Mouse (Mus musculus): ENCODE measurements around the gene Cradd. TPM values are rescaled to one million over a fixed set of nuclear protein-coding genes. Genes with fewer than 3 reads are reported as not detected.

The Cradd gene
- polyA plus RNA-seq, 2 experiments from 2014 or later: 31.3 to 34.4 TPM

GRCm38 (mm10) chr10:95238667-95239066, 85.3 kb downstream of the Cradd start:
- no peak for ATAC-seq

DNA sequence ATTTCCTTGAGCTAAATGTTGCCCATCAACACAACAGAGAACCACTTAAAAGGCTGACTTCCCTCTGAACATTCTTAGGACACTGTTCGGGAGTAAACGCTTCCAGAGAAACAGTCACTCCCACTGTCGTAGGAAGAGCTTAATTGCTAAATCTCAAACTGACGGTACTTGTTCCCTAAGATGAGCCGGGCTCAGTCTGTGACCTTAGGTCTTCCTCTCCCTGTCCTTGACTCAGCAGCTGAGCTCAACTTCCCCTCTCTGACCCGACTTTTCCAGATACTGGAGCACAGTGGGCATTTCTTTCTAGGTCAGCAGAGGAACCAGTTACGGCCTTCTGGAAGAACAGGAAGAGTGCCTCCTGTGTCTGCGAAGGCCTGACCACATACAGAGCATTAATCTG, 87.7 kb downstream of the Cradd start:
- no peak for ATAC-seq

DNA sequence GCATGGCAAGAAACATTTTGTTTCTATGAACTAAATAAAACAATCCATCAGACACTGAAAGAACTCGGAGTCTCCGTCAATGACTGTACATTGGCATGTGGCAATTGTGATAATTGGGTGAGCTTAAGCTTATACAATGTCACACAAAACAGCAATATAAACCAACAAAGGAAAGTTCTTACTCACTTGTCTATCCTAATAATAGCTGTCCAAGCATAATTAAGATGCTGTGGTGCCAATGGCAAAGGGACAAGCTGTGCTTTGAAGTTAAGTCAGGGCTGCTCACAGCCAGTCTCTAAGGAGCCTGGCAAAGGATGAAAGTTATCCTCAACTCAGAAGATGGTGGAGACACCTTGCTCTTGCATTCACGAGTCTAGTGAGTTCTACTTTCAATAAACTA, 89.3 kb downstream of the Cradd start:
- no peak for ATAC-seq

DNA sequence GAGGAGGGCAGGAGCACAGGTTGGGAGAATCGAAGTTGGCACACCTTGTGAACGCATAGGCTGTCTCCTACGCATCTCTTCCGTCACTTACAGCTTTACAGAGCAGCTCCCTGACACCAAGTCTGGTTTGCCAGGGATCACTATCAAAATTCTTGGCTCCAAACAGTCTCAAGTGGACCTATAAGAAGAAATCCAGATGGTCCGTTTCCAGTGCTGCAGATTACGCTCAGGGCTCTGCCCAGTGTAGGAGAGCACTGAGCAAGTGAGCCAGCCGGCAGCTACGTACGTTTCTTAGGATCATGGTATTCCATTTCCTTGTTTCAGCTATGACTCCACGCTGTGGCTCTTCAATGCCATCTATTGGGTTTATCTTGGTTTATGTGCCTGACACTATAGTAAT, 90.9 kb downstream of the Cradd start:
- ATAC-seq: no peak

DNA sequence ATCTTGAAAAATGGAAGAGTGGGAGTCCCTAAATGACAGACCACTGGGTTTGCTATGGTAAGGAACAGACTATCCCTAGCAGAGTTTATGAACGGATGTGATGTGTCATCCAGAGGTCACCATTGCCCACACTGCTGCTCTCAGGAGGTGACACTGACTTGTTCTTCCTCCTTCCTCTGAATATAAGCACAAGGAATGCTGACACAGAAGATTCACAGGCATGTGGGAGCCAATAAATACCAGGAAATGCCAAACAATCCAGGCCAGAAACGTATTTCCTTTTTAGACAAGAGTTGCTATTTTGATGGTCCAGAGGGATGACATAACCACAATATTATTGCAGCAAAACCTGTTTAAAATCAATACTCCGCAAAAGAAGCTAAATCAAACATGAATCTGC, 91.4 kb downstream of the Cradd start:
- ATAC-seq: no peak

- no peak for ATAC-seq
Measured at GRCm38 (mm10) chr10:95228192-95228591, 95.7 kb downstream of the Cradd start.

GRCm38 (mm10) chr10:95227590-95227989, 96.3 kb downstream of the Cradd start:
- ATAC-seq: no peak

GRCm38 (mm10) chr10:95226772-95227171, 97.2 kb downstream of the Cradd start:
- ATAC-seq: no peak

- no peak for ATAC-seq
Measured at GRCm38 (mm10) chr10:95225006-95225405, 98.9 kb downstream of the Cradd start.

DNA sequence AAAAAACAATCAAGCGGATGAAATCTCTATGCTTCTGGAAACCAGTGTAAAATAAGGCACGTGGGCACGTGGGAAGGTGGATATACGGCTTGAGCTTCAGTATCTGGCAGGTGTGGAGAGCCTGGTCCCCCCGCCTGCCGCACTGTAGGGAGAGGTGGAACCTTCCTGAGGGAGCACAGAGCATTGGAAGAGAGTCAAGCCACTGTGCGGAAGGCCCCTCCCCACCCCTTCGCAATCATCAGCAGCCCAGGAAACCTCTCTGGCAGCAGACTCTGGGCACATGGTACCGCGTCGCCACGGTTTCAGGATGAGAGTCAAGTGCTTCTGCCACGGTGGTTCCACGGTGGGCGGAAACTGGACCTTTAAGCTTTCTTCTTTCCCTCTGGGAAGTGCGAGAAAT, 100.7 kb downstream of the Cradd start:
- ATAC-seq: no peak

DNA sequence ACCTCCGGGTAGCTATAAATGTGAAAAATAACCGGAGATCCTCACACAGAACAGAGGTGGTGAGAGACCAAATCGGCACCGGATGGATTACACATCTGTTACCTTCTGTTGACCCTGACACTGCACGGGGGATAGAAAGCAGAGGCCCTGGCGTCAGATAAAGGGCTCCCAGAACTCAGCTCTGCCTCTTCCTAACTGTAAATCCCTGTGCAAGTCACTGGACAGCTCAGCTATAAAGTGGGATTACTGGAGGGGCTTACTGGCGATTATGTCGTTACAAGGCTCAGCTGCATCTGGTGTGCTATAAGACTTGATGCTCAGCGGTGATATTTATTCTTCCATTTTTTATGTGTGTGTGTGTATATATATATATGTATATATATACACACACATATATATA, 102.0 kb downstream of the Cradd start:
- no peak for ATAC-seq

DNA sequence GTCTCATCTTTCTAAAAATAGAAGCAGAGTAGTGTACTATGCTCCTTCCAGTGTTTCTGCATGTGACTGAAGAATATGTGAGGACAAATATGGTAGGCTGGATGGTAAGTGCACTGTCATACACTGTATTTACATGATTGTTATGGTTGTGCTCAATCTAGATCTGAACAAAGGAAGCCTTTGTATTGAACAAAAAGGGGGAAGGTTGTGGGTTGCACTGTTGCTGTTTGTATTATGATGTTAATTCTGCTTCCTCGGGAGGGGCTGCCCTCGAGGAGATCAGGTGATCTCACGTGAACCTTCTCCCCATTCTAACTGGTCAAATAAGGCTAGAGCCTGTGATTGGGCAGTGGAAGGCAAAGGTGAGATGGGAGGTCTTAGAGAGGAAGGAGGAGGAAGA, 103.4 kb downstream of the Cradd start:
- no peak for ATAC-seq

GRCm38 (mm10) chr10:95218683-95219060, 105.3 kb downstream of the Cradd start:
- no peak for ATAC-seq

DNA sequence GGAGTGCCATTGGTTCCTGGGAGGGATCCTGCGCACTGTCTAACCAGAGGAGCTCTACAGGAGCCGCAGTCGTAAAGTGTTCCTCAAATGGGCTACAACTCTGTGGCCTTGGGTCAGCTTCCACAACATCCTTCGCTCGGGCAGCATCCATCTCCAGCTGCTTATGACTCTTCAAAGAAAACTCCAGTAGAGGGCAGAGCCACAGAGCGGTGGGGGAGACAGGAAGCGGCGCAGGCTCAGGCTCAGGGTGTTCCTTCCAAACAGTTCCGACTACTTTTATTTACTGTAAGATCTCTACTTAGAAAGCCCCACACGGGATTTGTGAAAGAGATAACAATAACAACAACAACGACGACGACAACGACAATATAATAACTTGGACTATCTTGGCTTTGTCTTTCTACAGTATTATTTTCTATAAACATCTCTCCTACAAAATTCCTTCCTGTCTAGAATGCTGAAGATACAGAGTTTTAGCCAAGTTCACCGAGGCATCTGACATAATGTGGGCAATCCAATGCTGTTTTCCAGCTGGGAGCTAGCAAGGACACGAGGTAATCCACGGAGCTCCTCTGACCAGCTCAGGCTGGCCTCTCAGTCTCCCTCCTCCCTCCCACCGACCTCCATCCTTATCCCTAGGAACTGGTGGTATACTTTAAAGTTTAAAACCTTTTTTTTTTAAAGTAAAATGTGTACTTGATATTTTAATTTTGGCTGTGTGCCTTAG, 105.8 kb downstream of the Cradd start:
- no peak for ATAC-seq

- no peak for ATAC-seq
Measured at GRCm38 (mm10) chr10:95215324-95215723, 108.6 kb downstream of the Cradd start.

- no peak for ATAC-seq
Measured at GRCm38 (mm10) chr10:95213820-95214219, 110.1 kb downstream of the Cradd start.

- peak; percentile 48 for ATAC-seq
Measured at GRCm38 (mm10) chr10:95213311-95213710, 110.6 kb downstream of the Cradd start.

DNA sequence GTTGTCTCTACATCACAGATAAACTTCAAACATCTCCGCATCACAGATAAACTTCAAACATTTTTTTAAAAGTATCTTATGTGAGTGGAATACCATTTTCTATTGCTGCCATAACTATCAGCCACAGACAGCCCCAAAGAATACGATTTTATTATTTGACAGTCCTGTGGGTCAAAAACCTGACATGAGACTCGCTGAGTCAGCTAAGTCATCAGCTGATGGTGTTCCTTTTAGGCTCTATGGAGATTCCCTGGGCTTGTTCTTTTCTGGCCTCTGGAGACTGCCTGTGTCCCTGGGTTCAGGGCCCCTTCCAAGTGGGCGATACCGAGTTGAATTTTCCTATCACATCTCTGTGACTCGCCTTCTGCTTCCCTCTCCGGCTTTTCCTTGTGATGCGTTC, 112.3 kb downstream of the Cradd start:
- no peak for ATAC-seq

DNA sequence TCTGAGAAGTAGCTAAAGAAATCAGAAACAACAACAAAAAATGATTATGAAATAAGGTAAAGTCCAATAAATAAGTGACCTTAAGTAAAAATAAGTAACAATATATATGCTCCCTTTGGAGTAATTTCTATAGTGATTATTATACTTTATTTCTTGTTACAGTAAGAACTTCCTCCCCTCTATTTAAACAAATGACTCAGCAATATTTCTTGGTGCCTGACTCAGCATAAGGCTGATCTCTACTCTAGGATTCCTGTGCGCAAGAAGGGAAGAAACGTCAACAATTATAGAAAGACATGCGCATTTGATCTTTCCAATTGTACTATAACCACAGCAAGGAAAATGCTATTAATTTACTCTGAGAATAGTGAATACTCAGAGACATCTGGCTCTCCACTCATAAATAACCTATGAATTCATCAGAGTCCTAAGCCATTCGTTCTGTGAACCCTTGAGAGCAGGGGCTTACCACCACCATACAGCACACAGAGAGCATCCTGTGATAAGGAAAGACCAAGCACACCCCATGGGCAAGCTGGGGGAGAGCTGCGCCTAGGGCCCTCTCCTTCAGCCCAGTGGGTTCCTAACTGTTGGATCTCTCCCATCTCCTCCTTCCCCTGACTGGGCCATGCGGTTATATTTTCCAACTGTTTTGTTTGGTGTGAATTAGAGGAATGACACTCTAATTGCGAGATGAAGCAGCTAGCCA, 113.1 kb downstream of the Cradd start:
- no peak for ATAC-seq

GRCm38 (mm10) chr10:95210167-95210566, 113.8 kb downstream of the Cradd start:
- peak; percentile 30 for ATAC-seq

DNA sequence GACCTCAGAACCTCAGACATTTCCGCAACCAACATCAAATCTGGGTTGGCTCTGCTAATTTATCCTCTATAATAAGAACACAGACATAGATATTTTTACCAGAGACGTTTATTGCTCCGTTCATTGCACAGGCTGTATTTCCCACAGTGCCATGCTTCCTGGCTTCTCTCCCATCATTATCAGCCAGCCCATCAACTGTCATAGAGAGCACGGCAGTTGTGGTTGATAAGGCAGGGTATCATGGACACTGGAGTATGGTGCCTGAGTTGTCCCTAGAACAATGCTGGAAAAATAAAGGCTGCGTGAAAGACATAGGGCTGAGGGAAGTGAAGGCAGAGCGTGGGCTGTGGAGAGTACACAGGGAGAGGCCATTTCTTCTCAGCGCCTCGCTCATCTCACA, 116.5 kb downstream of the Cradd start:
- ATAC-seq: no peak

DNA sequence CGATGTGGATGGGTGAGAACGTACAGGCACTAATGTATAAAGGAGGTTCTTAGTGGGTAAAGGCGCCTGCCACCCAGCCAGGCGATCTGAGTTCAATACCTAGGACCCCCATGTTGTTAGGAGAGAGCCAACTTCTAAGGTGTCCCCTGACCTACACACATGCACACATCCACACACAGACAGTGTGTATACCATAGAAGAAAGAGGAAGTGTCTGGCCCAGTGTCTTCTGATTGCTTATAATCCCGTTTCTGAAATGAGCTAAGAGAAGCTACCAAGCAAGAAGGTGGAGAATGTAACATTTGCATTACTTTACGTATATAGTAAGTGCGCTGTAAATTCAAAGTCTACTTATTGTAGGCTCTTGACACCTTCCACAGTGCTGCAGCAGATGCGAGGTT, 122.4 kb downstream of the Cradd start:
- ATAC-seq: no peak

DNA sequence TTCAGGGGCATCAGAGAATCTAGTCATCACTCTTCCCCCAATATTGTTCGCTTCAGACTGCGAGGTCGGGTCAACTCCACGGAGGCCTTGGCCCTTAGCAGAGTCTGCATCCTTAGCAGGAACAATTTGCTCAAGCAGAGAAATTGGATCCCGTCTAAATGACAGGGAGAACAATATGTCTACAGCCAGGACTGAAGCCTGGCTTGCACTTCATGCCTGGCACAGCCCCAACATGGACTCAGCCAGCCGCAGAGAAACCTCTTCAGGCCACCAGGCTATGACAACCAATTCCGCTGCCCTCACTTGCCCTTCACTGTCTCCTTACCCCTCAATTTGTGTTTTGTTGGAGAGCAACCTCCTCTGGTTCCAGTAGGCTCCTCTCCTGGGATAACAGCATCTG, 123.6 kb downstream of the Cradd start:
- no peak for ATAC-seq

GRCm38 (mm10) chr10:95199541-95200269, 124.2 kb downstream of the Cradd start:
- ATAC-seq: no peak
